10 mouse cellular contexts compared by ENCODE assay signal in the genomic region with DNA sequence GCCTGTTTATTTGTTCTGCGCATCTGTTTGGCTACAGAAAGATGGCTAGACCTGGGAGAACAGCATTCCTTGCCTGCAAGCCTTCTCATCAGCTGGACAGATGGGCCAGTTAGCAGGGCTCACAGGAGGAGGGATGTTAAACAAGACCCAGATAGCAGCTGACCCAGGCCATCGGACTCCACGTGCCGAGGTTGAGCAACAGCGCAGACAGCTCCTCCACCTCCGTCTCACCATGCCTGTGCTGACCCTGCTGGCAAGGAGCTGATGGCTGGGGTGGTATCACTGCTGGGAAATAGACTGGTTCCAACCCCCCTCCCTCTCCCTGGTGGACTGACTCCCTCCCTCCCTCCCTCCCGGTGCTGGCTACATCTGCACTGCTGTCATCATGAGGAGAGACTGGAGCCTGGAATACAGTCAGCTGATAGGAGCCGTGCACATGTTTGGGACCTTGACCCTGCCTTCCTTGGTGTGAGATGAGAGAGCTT.
DNase-seq lines count a peak whose midpoint lies in the region; ATAC-seq and TF ChIP-seq lines count a peak whose summit lies in the region.
"Had no signal": no experiment of that assay in that cellular context is flagged by ENCODE, and none has a peak within 500 bp of the region (broad histone marks: within the 10 kb centered on the region; RNA-seq: fewer than 3 reads in every experiment).

No protein-coding gene starts in this region.

- TF ChIP-seq CTCF in liver, postnatal 0 days (IDR thresholded peaks at IDR 0.05; ENCODE audit: low read depth), result no peak

- DNase-seq in kidney, postnatal 25 days, result no peak
- DNase-seq in adrenal gland, postnatal 25 days, result peak; percentile 13
- peak; percentile 15 for DNase-seq in gastrocnemius, postnatal 10 days
- peak; percentile 24 for DNase-seq in liver, postnatal 0 days
- no peak for DNase-seq in layer of hippocampus, adult 8-10 months (ENCODE audit: low spot score in 2 of 2)
- DNase-seq in thymus, postnatal 25 days, result no peak

- H3K27ac ChIP-seq in kidney, embryonic 15.5 days, result no peak overlapping the region
- no peak overlapping the region for H3K27ac ChIP-seq in liver, postnatal 0 days (ENCODE audit: low read depth)
- no peak overlapping the region for H3K27ac ChIP-seq in forebrain, embryonic 16.5 days (ENCODE audit: low read length)
- H3K27ac ChIP-seq: limb, embryonic 12.5 days had no signal

- no peaks in the 10 kb centered on the region for H3K36me3 ChIP-seq in kidney, embryonic 15.5 days
- no peaks in the 10 kb centered on the region for H3K36me3 ChIP-seq in liver, postnatal 0 days (replicated peaks; ENCODE audit: insufficient read depth, low read length)
- no peaks in the 10 kb centered on the region for H3K36me3 ChIP-seq in forebrain, embryonic 16.5 days (ENCODE audit: control insufficient read depth, insufficient read depth)
- H3K36me3 ChIP-seq: limb, embryonic 12.5 days had no signal

- no peak for TF ChIP-seq EP300 in liver, postnatal 0 days (IDR thresholded peaks at IDR 0.05; ENCODE audit: low read depth)

- no peak overlapping the region for H3K4me2 ChIP-seq in kidney, embryonic 15.5 days
- no peak overlapping the region for H3K4me2 ChIP-seq in liver, postnatal 0 days (ENCODE audit: low read depth, low read length)
- H3K4me2 ChIP-seq in forebrain, embryonic 16.5 days (ENCODE audit: low read length), result no peak overlapping the region
- H3K4me2 ChIP-seq: limb, embryonic 12.5 days had no signal

- no peak overlapping the region for H3K4me3 ChIP-seq in kidney, embryonic 15.5 days (replicated peaks)
- no peak overlapping the region for H3K4me3 ChIP-seq in liver, postnatal 0 days (ENCODE audit: low read depth, low read length)
- no peak overlapping the region for H3K4me3 ChIP-seq in forebrain, embryonic 16.5 days (replicated peaks; ENCODE audit: low read length)
- H3K4me3 ChIP-seq: limb, embryonic 12.5 days had no signal

- 0 out of 2 replicates have a peak, but pooled peaks have one; percentile 29 for ATAC-seq in kidney, embryonic 15.5 days (replicated peaks; ENCODE audit: low FRiP score)
- peak; percentile 40; the same call in 1 of the 2 replicates for ATAC-seq in liver, postnatal 0 days
- no peak for ATAC-seq in forebrain, embryonic 16.5 days

- WGBS in kidney, embryonic 15.5 days, result 50% methylated on average over 8 of the region's 8 CpGs
- 43% methylated on average over 8 of the region's 8 CpGs for WGBS in liver, postnatal 0 days (ENCODE audit: insufficient replicate concordance)
- 94% methylated on average over 8 of the region's 8 CpGs for whole genome bisulfite sequencing in forebrain, embryonic 16.5 days

- H3K27me3 ChIP-seq in kidney, embryonic 15.5 days, result no peaks in the 10 kb centered on the region
- no peaks in the 10 kb centered on the region for H3K27me3 ChIP-seq in liver, postnatal 0 days (ENCODE audit: insufficient read depth, low read length)
- no peaks in the 10 kb centered on the region for H3K27me3 ChIP-seq in forebrain, embryonic 16.5 days (replicated peaks; ENCODE audit: control insufficient read depth, insufficient read depth, low read length)
- H3K27me3 ChIP-seq: CH12.LX; limb, embryonic 12.5 days had no signal

- no peaks in the 10 kb centered on the region for H3K9me3 ChIP-seq in kidney, embryonic 15.5 days (replicated peaks)
- no peaks in the 10 kb centered on the region for H3K9me3 ChIP-seq in liver, postnatal 0 days (ENCODE audit: low read length)
- H3K9me3 ChIP-seq in forebrain, embryonic 16.5 days (ENCODE audit: control insufficient read depth, low read length), result no peaks in the 10 kb centered on the region
- H3K9me3 ChIP-seq: limb, embryonic 12.5 days had no signal

- H3K4me1 ChIP-seq in kidney, embryonic 15.5 days, result no peaks in the 10 kb centered on the region
- H3K4me1 ChIP-seq in liver, postnatal 0 days (ENCODE audit: insufficient read depth), result no peaks in the 10 kb centered on the region
- H3K4me1 ChIP-seq in forebrain, embryonic 16.5 days (replicated peaks; ENCODE audit: control insufficient read depth, insufficient read depth, low read length), result 0 out of 2 replicates have a peak, but pooled peaks cover 5% of the 10 kb centered on the region

- no peak overlapping the region for H3K9ac ChIP-seq in kidney, embryonic 15.5 days
- H3K9ac ChIP-seq in liver, postnatal 0 days (replicated peaks), result no peak overlapping the region
- no peak overlapping the region for H3K9ac ChIP-seq in forebrain, embryonic 16.5 days (replicated peaks; ENCODE audit: low read depth, low read length)
- H3K9ac ChIP-seq: limb, embryonic 12.5 days had no signal

Comparison
In these comparisons a context has a peak if more than half of its experiments do, and no peak if none do; other contexts are left out.
1. DNase-seq: peak in adrenal gland, postnatal 25 days (single experiment), gastrocnemius, postnatal 10 days (single experiment) and liver, postnatal 0 days (single experiment); none in kidney, postnatal 25 days (0 of 2), layer of hippocampus, adult 8-10 months (0 of 2) and thymus, postnatal 25 days (single experiment).